In genomic region chr12:113423736-113424597, GRCm38 (mm10) we compare ENCODE assay signal across 11 mouse cellular contexts.
A peak's percentile ranks its signal among the peaks of the same experiment; 100 is the strongest.
DNase-seq lines count a peak whose midpoint lies in the region; ATAC-seq and TF ChIP-seq lines count a peak whose summit lies in the region.
"Had no signal": no experiment of that assay in that cellular context is flagged by ENCODE, and none has a peak within 500 bp of the region (broad histone marks: within the 10 kb centered on the region; RNA-seq: fewer than 3 reads in every experiment).

No protein-coding gene starts in this region.

- 0 out of 2 replicates have a peak, but pooled peaks have one; percentile 23 for ATAC-seq in intestine, embryonic 14.5 days (replicated peaks; ENCODE audit: low FRiP score, low TSS enrichment, low read depth)
- no peak for ATAC-seq in intestine, postnatal 0 days
- ATAC-seq: Patski had no signal

- TF ChIP-seq POLR2A in spleen, adult 2 months (IDR thresholded peaks at IDR 0.05; ENCODE audit: low read depth, low read length): no peak

- no peak overlapping the region for H3K4me3 ChIP-seq in intestine, embryonic 14.5 days (ENCODE audit: low read depth, low read length)
- H3K4me3 ChIP-seq in intestine, postnatal 0 days (ENCODE audit: low read depth, low read length): no peak overlapping the region
- H3K4me3 ChIP-seq in spleen, adult 2 months (ENCODE audit: extremely low read depth, insufficient read depth, insufficient read length): peak overlapping the region; percentile 65
- H3K4me3 ChIP-seq: hindbrain, embryonic 15.5 days; limb, embryonic 12.5 days had no signal

- no peaks in the 10 kb centered on the region for H3K27me3 ChIP-seq in intestine, embryonic 14.5 days (replicated peaks; ENCODE audit: control insufficient read depth, insufficient read depth, low read length)
- no peaks in the 10 kb centered on the region for H3K27me3 ChIP-seq in intestine, postnatal 0 days (replicated peaks; ENCODE audit: control insufficient read depth, insufficient read depth, low read length)
- H3K27me3 ChIP-seq in spleen, adult 2 months (ENCODE audit: control insufficient read depth, insufficient read depth, low read length): no peaks in the 10 kb centered on the region
- H3K27me3 ChIP-seq: hindbrain, embryonic 15.5 days; limb, embryonic 12.5 days had no signal

- H3K4me1 ChIP-seq in intestine, embryonic 14.5 days (replicated peaks; ENCODE audit: control insufficient read depth, insufficient read depth, low read length): no peaks in the 10 kb centered on the region
- H3K4me1 ChIP-seq in intestine, postnatal 0 days (replicated peaks; ENCODE audit: control insufficient read depth, insufficient read depth, low read length): no peaks in the 10 kb centered on the region
- H3K4me1 ChIP-seq in spleen, adult 2 months (ENCODE audit: control insufficient read depth, insufficient read depth, insufficient read length): peaks cover 2% of the 10 kb centered on the region; the same call in 1 of the 2 replicates
- H3K4me1 ChIP-seq: hindbrain, embryonic 15.5 days; limb, embryonic 12.5 days had no signal

- WGBS in intestine, embryonic 14.5 days: 87% methylated on average over 6 of the region's 6 CpGs
- 88% methylated on average over 6 of the region's 6 CpGs for WGBS in intestine, postnatal 0 days
- 49% methylated on average over 6 of the region's 6 CpGs for WGBS in spleen, adult 2 months

- DNase-seq in adrenal gland, adult (ENCODE audit: inconsistent age in 2 of 2, low spot score in 1 of 2): peak; percentile 30 to 49
- DNase-seq in adrenal gland, adult 8-10 months: no peak
- DNase-seq in intestine, embryonic 14.5 days (ENCODE audit: low spot score): no peak
- no peak for DNase-seq in spleen, adult 2 months (ENCODE audit: low read depth in 1 of 2, low spot score in 2 of 2)
- no peak for DNase-seq in spleen, adult 12 weeks (ENCODE audit: low spot score)
- peak; percentile 65 for DNase-seq in thymus, postnatal 4 days
- DNase-seq in cerebellum, adult 8-10 months: no peak

- no peaks in the 10 kb centered on the region for H3K36me3 ChIP-seq in intestine, embryonic 14.5 days (ENCODE audit: control insufficient read depth, insufficient read depth, low read length)
- H3K36me3 ChIP-seq in intestine, postnatal 0 days (ENCODE audit: control insufficient read depth, insufficient read depth): no peaks in the 10 kb centered on the region
- peaks cover 77% of the 10 kb centered on the region for H3K36me3 ChIP-seq in spleen, adult 2 months (ENCODE audit: control insufficient read depth, insufficient read depth, low read length)
- H3K36me3 ChIP-seq: hindbrain, embryonic 15.5 days; limb, embryonic 12.5 days had no signal

- H3K27ac ChIP-seq in intestine, embryonic 14.5 days (ENCODE audit: low read depth): no peak overlapping the region
- H3K27ac ChIP-seq in intestine, postnatal 0 days (ENCODE audit: low read depth, low read length): no peak overlapping the region
- peak overlapping the region; percentile 99 for H3K27ac ChIP-seq in spleen, adult 2 months (ENCODE audit: insufficient read depth, low read length)
- H3K27ac ChIP-seq: hindbrain, embryonic 15.5 days; limb, embryonic 12.5 days had no signal

- no peak overlapping the region for H3K4me2 ChIP-seq in intestine, embryonic 14.5 days (ENCODE audit: low read length)
- no peak overlapping the region for H3K4me2 ChIP-seq in intestine, postnatal 0 days (replicated peaks; ENCODE audit: low read depth)
- H3K4me2 ChIP-seq: hindbrain, embryonic 15.5 days; limb, embryonic 12.5 days had no signal

- no peak for TF ChIP-seq CTCF in intestine, postnatal 0 days (IDR thresholded peaks at IDR 0.05; ENCODE audit: low read depth)
- TF ChIP-seq CTCF in spleen, adult 2 months (IDR thresholded peaks at IDR 0.05; ENCODE audit: extremely low read depth, insufficient read depth, insufficient read length, insufficient replicate concordance): no peak

- H3K9ac ChIP-seq in intestine, embryonic 14.5 days (ENCODE audit: low read length): no peak overlapping the region
- no peak overlapping the region for H3K9ac ChIP-seq in intestine, postnatal 0 days (ENCODE audit: low read depth, low read length)
- H3K9ac ChIP-seq: hindbrain, embryonic 15.5 days; limb, embryonic 12.5 days had no signal

- H3K9me3 ChIP-seq in intestine, embryonic 14.5 days (ENCODE audit: control insufficient read depth, low read length): no peaks in the 10 kb centered on the region
- H3K9me3 ChIP-seq in intestine, postnatal 0 days (ENCODE audit: control insufficient read depth): no peaks in the 10 kb centered on the region
- H3K9me3 ChIP-seq: hindbrain, embryonic 15.5 days; limb, embryonic 12.5 days had no signal

Comparison
In these comparisons a context has a peak if more than half of its experiments do, and no peak if none do; other contexts are left out.
1. DNase-seq: peak in adrenal gland, adult (2 of 2) and thymus, postnatal 4 days (single experiment); none in adrenal gland, adult 8-10 months (single experiment), intestine, embryonic 14.5 days (single experiment), spleen, adult 2 months (0 of 2), spleen, adult 12 weeks (single experiment) and cerebellum, adult 8-10 months (single experiment).